Mouse (Mus musculus) liver, postnatal 0 days (tissue): ENCODE measurements at regions not wholly inside any gene's neighbourhood (a gene's known extent, or its start where the extent isn't known, plus 50 kb on each side); places are given as distances from the start of the nearest gene placed in this dataset.
A peak's percentile ranks its signal among the peaks of the same experiment; 100 is the strongest.

ENCODE experiments used
- ATAC-seq: fragments of 200-750 bp; cut with Nextera tagmentation; 2 replicates; pipeline ENCODE4 v1.8.0; 2017; ENCODE audit warnings: mild to moderate bottlenecking, moderate library complexity
- DNase-seq: peaks from one replicate; pipeline ENCODE4 v3.0.0-alpha.2; 2016
- H3K27ac ChIP-seq: fragments of 300-500 bp; sonication (generic); 2 replicates; pipeline ENCODE4 v1.5.1; 2014; ENCODE audit warnings: antibody characterized with exemption, moderate library complexity, mild to moderate bottlenecking, low read depth
- H3K27me3 ChIP-seq: fragments of 300-500 bp; sonication (generic); 2 replicates; pipeline ENCODE4 v1.6.1; 2014; ENCODE audit warnings: low read length, control low read depth, mixed read lengths; ENCODE audit not compliant: insufficient read depth
- H3K36me3 ChIP-seq: fragments of 300-500 bp; sonication (generic); replicated peaks from 2 replicates; pipeline ENCODE4 v1.6.1; 2014; ENCODE audit warnings: mild to moderate bottlenecking, control low read depth, low read length, moderate library complexity, mixed read lengths; ENCODE audit not compliant: insufficient read depth
- H3K4me1 ChIP-seq: fragments of 300-500 bp; sonication (generic); 2 replicates; pipeline ENCODE4 v1.6.1; 2014; ENCODE audit warnings: antibody characterized with exemption, mild to moderate bottlenecking, control low read depth; ENCODE audit not compliant: insufficient read depth
- H3K4me2 ChIP-seq: fragments of 300-500 bp; sonication (generic); 2 replicates; pipeline ENCODE4 v1.6.1; 2014; ENCODE audit warnings: low read depth, mild to moderate bottlenecking, low read length, moderate library complexity, mixed read lengths
- H3K4me3 ChIP-seq: fragments of 300-500 bp; sonication (generic); 2 replicates; pipeline ENCODE4 v1.5.1; 2014; ENCODE audit warnings: low read depth, low read length
- H3K9ac ChIP-seq: fragments of 300-500 bp; sonication (generic); replicated peaks from 2 replicates; pipeline ENCODE4 v1.6.1; 2014; ENCODE audit warnings: mild to moderate bottlenecking, moderate library complexity
- H3K9me3 ChIP-seq: fragments of 300-500 bp; sonication (generic); 2 replicates; pipeline ENCODE4 v1.6.1; 2016; ENCODE audit warnings: mild to moderate bottlenecking, control low read depth, low read length, mixed read lengths
- CTCF ChIP-seq: sonication (generic); IDR thresholded peaks from 2 replicates; pipeline ENCODE4 v1.5.1; 2016; ENCODE audit warnings: antibody characterized with exemption, low read depth
- EP300 ChIP-seq: IDR thresholded peaks from 2 replicates; pipeline ENCODE4 v1.6.1; 2016; ENCODE audit warnings: antibody characterized with exemption, low read depth, mild to moderate bottlenecking
- WGBS: fragments of 180-500 bp; shearing (Covaris S2); extraction: QIAGEN DNeasy Blood & Tissue Kit; methylation state at CpG from one replicate; pipeline ENCODE4 v1.1.7; 2014; ENCODE audit not compliant: insufficient replicate concordance; 5-methylcytosine and 5-hydroxymethylcytosine counted together

- TF ChIP-seq EP300 (no peak), CTCF (no peak)
- no peaks in the 10 kb centered on the region; the same call in 1 of the 2 replicates for H3K9me3 ChIP-seq
- WGBS, result 66% methylated on average over 8 of the region's 8 CpGs
- H3K4me3 ChIP-seq, result no peak overlapping the region
- DNase-seq, result peak; percentile 21
- no peaks in the 10 kb centered on the region for H3K27me3 ChIP-seq
- H3K9ac ChIP-seq, result no peak overlapping the region
- no peaks in the 10 kb centered on the region for H3K36me3 ChIP-seq
- ATAC-seq, result no peak
- no peak overlapping the region for H3K4me2 ChIP-seq
- no peaks in the 10 kb centered on the region for H3K4me1 ChIP-seq
- no peak overlapping the region for H3K27ac ChIP-seq
Measured at GRCm38 (mm10) chr19:56176059-56176458, 110.9 kb upstream of the Habp2 start.

GRCm38 (mm10) chr19:56177231-56177745, 109.6 kb upstream of the Habp2 start:
- WGBS, result 56% methylated on average over 12 of the region's 12 CpGs
- no peak for DNase-seq

GRCm38 (mm10) chr19:56185756-56186155, 101.2 kb upstream of the Habp2 start:
- TF ChIP-seq EP300 (no peak), CTCF (no peak)
- H3K27me3 ChIP-seq, result no peaks in the 10 kb centered on the region
- no peaks in the 10 kb centered on the region for H3K36me3 ChIP-seq
- WGBS, result 69% methylated on average over 5 of the region's 5 CpGs
- H3K4me2 ChIP-seq, result no peak overlapping the region
- no peaks in the 10 kb centered on the region for H3K4me1 ChIP-seq
- DNase-seq (no peak), ATAC-seq (no peak)
- H3K4me3 ChIP-seq, result no peak overlapping the region
- no peaks in the 10 kb centered on the region; the same call in 1 of the 2 replicates for H3K9me3 ChIP-seq
- H3K9ac ChIP-seq, result no peak overlapping the region
- H3K27ac ChIP-seq, result no peak overlapping the region

More at GRCm38 (mm10) chr19:56177231-56177745, 109.6 kb upstream of the Habp2 start:
- Histone ChIP-seq H3K4me1 (no peaks in the 10 kb centered on the region), H3K4me2 (no peak overlapping the region), H3K27ac (no peak overlapping the region), H3K36me3 (no peaks in the 10 kb centered on the region), H3K9ac (no peak overlapping the region), H3K9me3 (no peaks in the 10 kb centered on the region; the same call in 1 of the 2 replicates), H3K27me3 (no peaks in the 10 kb centered on the region), H3K4me3 (no peak overlapping the region)
- no peak for ATAC-seq
- TF ChIP-seq EP300 (no peak), CTCF (no peak)

- no peak overlapping the region for H3K27ac ChIP-seq
- TF ChIP-seq CTCF (no peak), EP300 (no peak)
- H3K36me3 ChIP-seq, result no peaks in the 10 kb centered on the region
- ATAC-seq (no peak), DNase-seq (no peak)
- H3K4me2 ChIP-seq, result no peak overlapping the region
- H3K27me3 ChIP-seq, result no peaks in the 10 kb centered on the region
- H3K9ac ChIP-seq, result no peak overlapping the region
- no peak overlapping the region for H3K4me3 ChIP-seq
- H3K4me1 ChIP-seq, result no peaks in the 10 kb centered on the region
- 80% methylated on average over 1 of the region's 1 CpGs for WGBS
- H3K9me3 ChIP-seq, result no peaks in the 10 kb centered on the region
Measured at GRCm38 (mm10) chr19:56189185-56189584, 97.8 kb upstream of the Habp2 start.

- ATAC-seq (no peak), DNase-seq (no peak)
- Histone ChIP-seq H3K9ac (no peak overlapping the region), H3K4me3 (no peak overlapping the region), H3K4me1 (no peaks in the 10 kb centered on the region), H3K27ac (no peak overlapping the region), H3K27me3 (no peaks in the 10 kb centered on the region), H3K9me3 (no peaks in the 10 kb centered on the region), H3K36me3 (no peaks in the 10 kb centered on the region), H3K4me2 (no peak overlapping the region)
- 84% methylated on average over 3 of the region's 3 CpGs for WGBS
- no peak for TF ChIP-seq EP300
Measured at GRCm38 (mm10) chr19:56190222-56190621, 96.7 kb upstream of the Habp2 start.

GRCm38 (mm10) chr19:56198474-56199236, 88.3 kb upstream of the Habp2 start:
- TF ChIP-seq CTCF (no peak), EP300 (no peak)
- DNase-seq (no peak), ATAC-seq (no peak)
- WGBS, result 75% methylated on average over 15 of the region's 15 CpGs
- H3K27me3 ChIP-seq, result no peaks in the 10 kb centered on the region
- H3K4me1 ChIP-seq, result no peaks in the 10 kb centered on the region
- no peak overlapping the region for H3K4me2 ChIP-seq
- H3K9me3 ChIP-seq, result no peaks in the 10 kb centered on the region
- H3K9ac ChIP-seq, result no peak overlapping the region
- no peak overlapping the region for H3K4me3 ChIP-seq
- H3K36me3 ChIP-seq, result no peaks in the 10 kb centered on the region
- H3K27ac ChIP-seq, result no peak overlapping the region
